Mouse (Mus musculus): Measurements from ENCODE around the gene Sgo2a. TPM values are rescaled to one million over a fixed set of nuclear protein-coding genes. Genes with fewer than 3 reads are reported as not detected.

Sgo2a gene
- 4.1 and 4.6 TPM in 2 replicates for polyA plus RNA-seq (2015; fragmentation: Nextera tagmentation; extraction: Ambion mirVana)

DNA sequence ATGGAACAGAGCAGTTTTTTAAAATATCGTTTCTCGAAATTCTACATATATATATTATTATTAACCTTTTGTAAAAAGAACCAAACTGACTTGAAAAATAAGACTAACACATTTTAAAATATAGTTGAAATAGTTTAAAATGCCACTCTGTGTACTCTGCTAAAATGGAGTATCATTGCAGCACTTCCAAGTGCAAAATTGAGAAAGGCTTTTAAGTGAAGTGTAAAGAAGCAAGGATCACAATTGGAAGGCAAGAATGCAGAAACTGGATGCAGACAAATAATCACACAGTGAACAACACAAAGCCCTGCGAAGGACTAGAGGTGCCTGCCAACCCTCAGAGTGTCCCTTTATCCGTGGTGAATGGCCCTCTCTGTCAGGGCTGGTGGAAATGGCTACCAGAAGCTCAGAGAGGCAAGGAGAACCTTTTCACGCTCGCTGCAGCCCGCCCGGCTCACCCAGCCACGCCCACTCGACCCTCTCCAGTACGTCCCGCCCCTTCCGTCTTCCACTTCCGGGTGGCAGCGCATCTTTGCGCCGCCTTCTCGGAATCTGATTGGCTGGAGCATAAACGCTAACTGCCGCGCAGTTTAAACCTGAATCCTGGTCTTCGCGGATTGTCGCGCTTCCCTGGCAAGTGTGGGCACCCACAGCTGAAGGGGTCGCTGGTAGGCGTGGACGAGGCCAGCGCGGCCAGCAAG is at the start of gene Sgo2a:
Gene Sgo2a (plus strand): TSS at position 540 of the 701 bp plus-strand sequence.
- 8% methylated on average over 30 of the region's 30 CpGs for WGBS (ENCODE audit: insufficient replicate concordance)
- Histone ChIP-seq H3K27ac (ENCODE audit: low read depth) (peak within 1 kb of the TSS; percentile 80), H3K27me3 (ENCODE audit: insufficient read depth, low read length) (no peaks in the 10 kb centered on the region)

GRCm38 (mm10) chr1:57947552-57948347 is 48.0 kb upstream of the Sgo2a start:
- ATAC-seq (no peak), DNase-seq (no peak)
- H3K36me3 ChIP-seq (replicated peaks; ENCODE audit: insufficient read depth, low read length) = peaks cover 3% of the 10 kb centered on the region; the same call in 1 of the 2 replicates
- H3K9me3 ChIP-seq (ENCODE audit: low read length) = no peaks in the 10 kb centered on the region
- no peaks in the 10 kb centered on the region for H3K4me1 ChIP-seq (ENCODE audit: insufficient read depth)
- H3K9ac ChIP-seq (replicated peaks) = no peak overlapping the region
- 45% methylated on average over 2 of the region's 2 CpGs for WGBS (ENCODE audit: insufficient replicate concordance)
- no peak for TF ChIP-seq CTCF (IDR thresholded peaks at IDR 0.05; ENCODE audit: low read depth)
- no peak for TF ChIP-seq EP300 (IDR thresholded peaks at IDR 0.05; ENCODE audit: low read depth)
- H3K4me3 ChIP-seq (ENCODE audit: low read depth, low read length) = no peak overlapping the region
- H3K27ac ChIP-seq (ENCODE audit: low read depth) = no peak overlapping the region
- H3K27me3 ChIP-seq (ENCODE audit: insufficient read depth, low read length) = no peaks in the 10 kb centered on the region
- H3K4me2 ChIP-seq (ENCODE audit: low read depth, low read length) = no peak overlapping the region

More for the DNA sequence above, at the start of gene Sgo2a:
- no peak for TF ChIP-seq EP300 (IDR thresholded peaks at IDR 0.05; ENCODE audit: low read depth)
- TF ChIP-seq CTCF (IDR thresholded peaks at IDR 0.05; ENCODE audit: low read depth) = no peak
- H3K9me3 ChIP-seq (ENCODE audit: low read length) = no peaks in the 10 kb centered on the region
- peak; percentile 98 for ATAC-seq
- H3K4me2 ChIP-seq (ENCODE audit: low read depth, low read length) = peak within 1 kb of the TSS; percentile 94
- no peaks in the 10 kb centered on the region; the same call in 1 of the 2 replicates for H3K36me3 ChIP-seq (replicated peaks; ENCODE audit: insufficient read depth, low read length)
- peak within 1 kb of the TSS; percentile 88 for H3K9ac ChIP-seq (replicated peaks)
- peaks cover 11% of the 10 kb centered on the region for H3K4me1 ChIP-seq (ENCODE audit: insufficient read depth)
- H3K4me3 ChIP-seq (ENCODE audit: low read depth, low read length) = peak within 1 kb of the TSS; percentile 90
- DNase-seq = peak; percentile 98

GRCm38 (mm10) chr1:57949195-57949594 is 46.6 kb upstream of the Sgo2a start:
- H3K4me1 ChIP-seq (ENCODE audit: insufficient read depth) = no peaks in the 10 kb centered on the region
- WGBS (ENCODE audit: insufficient replicate concordance) = 28% methylated on average over 1 of the region's 1 CpGs
- H3K9me3 ChIP-seq (ENCODE audit: low read length) = no peaks in the 10 kb centered on the region
- DNase-seq (no peak), ATAC-seq (no peak)
- no peak overlapping the region for H3K4me3 ChIP-seq (ENCODE audit: low read depth, low read length)
- no peak overlapping the region for H3K4me2 ChIP-seq (ENCODE audit: low read depth, low read length)
- H3K9ac ChIP-seq (replicated peaks) = no peak overlapping the region
- 0 out of 2 replicates have a peak, but pooled peaks cover 3% of the 10 kb centered on the region for H3K36me3 ChIP-seq (replicated peaks; ENCODE audit: insufficient read depth, low read length)
- TF ChIP-seq EP300 (IDR thresholded peaks at IDR 0.05; ENCODE audit: low read depth) (no peak), CTCF (IDR thresholded peaks at IDR 0.05; ENCODE audit: low read depth) (peak; percentile 57)
- H3K27me3 ChIP-seq (ENCODE audit: insufficient read depth, low read length) = no peaks in the 10 kb centered on the region
- no peak overlapping the region for H3K27ac ChIP-seq (ENCODE audit: low read depth)

GRCm38 (mm10) chr1:57949716-57950115 is 46.1 kb upstream of the Sgo2a start:
- DNase-seq = no peak
- H3K36me3 ChIP-seq (replicated peaks; ENCODE audit: insufficient read depth, low read length) = 0 out of 2 replicates have a peak, but pooled peaks cover 6% of the 10 kb centered on the region
- no peak overlapping the region for H3K27ac ChIP-seq (ENCODE audit: low read depth)
- no peaks in the 10 kb centered on the region for H3K4me1 ChIP-seq (ENCODE audit: insufficient read depth)
- no peak overlapping the region for H3K9ac ChIP-seq (replicated peaks)
- ATAC-seq = no peak
- TF ChIP-seq CTCF (IDR thresholded peaks at IDR 0.05; ENCODE audit: low read depth) = no peak
- no peak for TF ChIP-seq EP300 (IDR thresholded peaks at IDR 0.05; ENCODE audit: low read depth)
- no peak overlapping the region for H3K4me2 ChIP-seq (ENCODE audit: low read depth, low read length)
- H3K27me3 ChIP-seq (ENCODE audit: insufficient read depth, low read length) = no peaks in the 10 kb centered on the region
- no peaks in the 10 kb centered on the region for H3K9me3 ChIP-seq (ENCODE audit: low read length)
- WGBS (ENCODE audit: insufficient replicate concordance) = 82% methylated on average over 5 of the region's 5 CpGs
- no peak overlapping the region for H3K4me3 ChIP-seq (ENCODE audit: low read depth, low read length)

DNA sequence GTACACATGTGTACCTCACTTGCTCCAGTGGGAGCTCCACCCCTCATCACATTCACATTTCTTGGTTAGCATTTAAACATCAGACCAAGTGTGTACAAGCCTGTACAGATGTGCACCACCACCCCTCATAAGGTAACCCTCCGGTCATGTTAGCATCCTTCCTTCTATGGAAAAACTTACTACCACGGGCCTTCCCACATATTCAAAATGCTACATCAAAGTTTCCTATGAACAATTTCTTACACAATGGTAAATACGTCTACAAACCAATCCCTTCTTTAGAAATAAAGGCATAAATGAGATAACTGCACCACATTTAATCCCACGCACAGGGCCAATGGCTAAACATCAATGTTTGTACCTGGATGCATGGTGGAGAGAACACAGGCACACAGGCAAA is 43.3 kb upstream of the Sgo2a start:
- H3K9me3 ChIP-seq (ENCODE audit: low read length) = no peaks in the 10 kb centered on the region
- TF ChIP-seq CTCF (IDR thresholded peaks at IDR 0.05; ENCODE audit: low read depth) = no peak
- TF ChIP-seq EP300 (IDR thresholded peaks at IDR 0.05; ENCODE audit: low read depth) = no peak
- ATAC-seq (no peak), DNase-seq (no peak)
- 84% methylated on average over 4 of the region's 4 CpGs for WGBS (ENCODE audit: insufficient replicate concordance)
- H3K9ac ChIP-seq (replicated peaks) = no peak overlapping the region
- no peak overlapping the region for H3K4me2 ChIP-seq (ENCODE audit: low read depth, low read length)
- no peaks in the 10 kb centered on the region for H3K27me3 ChIP-seq (ENCODE audit: insufficient read depth, low read length)
- H3K4me3 ChIP-seq (ENCODE audit: low read depth, low read length) = no peak overlapping the region
- H3K4me1 ChIP-seq (ENCODE audit: insufficient read depth) = no peaks in the 10 kb centered on the region
- no peak overlapping the region for H3K27ac ChIP-seq (ENCODE audit: low read depth)
- H3K36me3 ChIP-seq (replicated peaks; ENCODE audit: insufficient read depth, low read length) = peaks cover 22% of the 10 kb centered on the region
